Mouse (Mus musculus) left cerebral cortex, adult 11 months (tissue): ENCODE measurements around the gene Akr7a5.

ENCODE experiments used
- DNase-seq: peaks from one replicate; pipeline ENCODE4 v3.0.0; 2022; ENCODE audit warnings: low spot score

Gene Akr7a5

DNA sequence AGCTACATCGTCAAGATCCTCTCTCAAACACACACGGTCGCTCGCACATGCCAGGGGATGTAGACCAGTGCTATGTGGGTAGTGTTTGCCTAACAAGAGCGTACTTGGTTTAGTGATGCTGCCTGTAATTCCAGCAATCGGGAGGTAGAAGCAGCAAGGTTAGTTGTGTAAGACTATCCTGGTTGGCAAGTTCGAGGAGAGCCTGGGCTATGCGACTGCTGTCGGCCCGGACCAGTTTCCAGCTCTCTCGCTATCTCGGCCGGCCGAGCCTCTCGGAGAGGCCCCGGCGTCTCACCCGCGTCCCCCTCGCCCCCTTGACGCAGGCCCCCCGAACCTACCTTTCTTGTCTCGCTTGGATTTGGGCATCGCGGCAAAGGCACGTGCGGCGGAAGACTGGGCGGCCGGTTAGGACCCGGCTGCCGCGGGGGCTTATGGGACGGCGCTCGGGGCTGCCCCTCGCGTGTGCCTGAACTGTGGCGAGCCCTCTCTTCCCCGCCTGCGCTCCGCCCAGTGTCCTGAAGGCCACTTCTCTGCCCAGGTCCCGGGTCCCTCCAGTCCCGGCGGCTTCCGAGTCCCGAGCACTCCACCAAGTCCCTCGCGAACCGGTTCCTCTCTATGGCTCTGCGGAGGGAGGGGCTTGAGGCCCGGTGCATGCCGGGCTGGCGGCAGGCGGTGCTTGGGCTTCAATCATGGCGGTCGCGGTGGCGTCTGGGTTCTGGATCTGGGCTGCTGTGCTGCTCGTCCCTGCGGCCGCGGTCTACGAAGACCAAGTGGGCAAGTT is 41.6 kb downstream of the Akr7a5 start, which contains the start of the genes Mrto4, Emc1 and Ubr4:
TSS of gene Mrto4 (minus strand) at position 646 of the 781 bp plus-strand sequence.
TSS of gene Emc1 (plus strand) at position 657 of the 781 bp plus-strand sequence.
TSS of gene Ubr4 (plus strand) at position 679 of the 781 bp plus-strand sequence.
- peak; percentile 71 for DNase-seq

DNA sequence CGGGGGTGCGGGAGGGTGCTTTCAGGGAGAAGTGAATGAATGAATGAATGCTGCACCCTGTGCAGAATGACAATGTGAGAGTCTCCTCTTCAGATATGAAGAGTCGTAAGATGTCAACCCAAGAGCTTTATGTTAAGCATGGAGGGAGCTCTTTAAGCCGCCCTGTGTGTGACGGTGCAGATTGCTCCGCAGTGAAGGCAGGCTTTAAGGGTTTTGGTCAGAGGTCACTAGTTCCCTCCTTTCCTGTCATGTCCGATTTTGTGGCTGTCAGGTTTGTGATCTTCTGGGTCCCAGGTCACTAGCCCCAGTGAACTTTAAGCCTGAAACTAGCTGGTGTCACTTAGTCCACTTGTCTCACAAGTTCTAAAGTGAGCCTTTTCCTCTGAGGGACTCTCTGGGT is 42.3 kb downstream of the Akr7a5 start:
- DNase-seq, result no peak

DNA sequence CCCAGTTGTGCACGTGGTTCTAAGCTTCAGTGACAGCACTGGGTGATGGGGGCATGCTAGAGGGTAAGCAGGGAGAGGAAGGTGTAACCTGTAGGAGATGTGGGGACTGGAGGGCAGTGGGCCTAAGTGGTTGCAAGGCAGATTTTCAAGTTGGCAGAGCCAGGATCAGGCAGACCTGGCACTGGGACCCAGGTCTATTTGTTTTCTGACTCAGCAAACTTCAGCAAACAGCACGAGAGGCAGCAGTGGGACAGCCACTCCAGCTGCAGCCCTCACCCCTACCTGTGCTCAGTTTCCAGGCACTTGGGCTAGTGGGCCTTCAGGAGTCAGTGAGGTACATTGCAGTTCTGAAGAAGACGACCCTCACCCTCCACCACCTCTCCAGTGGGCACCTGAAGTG is 46.7 kb downstream of the Akr7a5 start:
- no peak for DNase-seq

DNA sequence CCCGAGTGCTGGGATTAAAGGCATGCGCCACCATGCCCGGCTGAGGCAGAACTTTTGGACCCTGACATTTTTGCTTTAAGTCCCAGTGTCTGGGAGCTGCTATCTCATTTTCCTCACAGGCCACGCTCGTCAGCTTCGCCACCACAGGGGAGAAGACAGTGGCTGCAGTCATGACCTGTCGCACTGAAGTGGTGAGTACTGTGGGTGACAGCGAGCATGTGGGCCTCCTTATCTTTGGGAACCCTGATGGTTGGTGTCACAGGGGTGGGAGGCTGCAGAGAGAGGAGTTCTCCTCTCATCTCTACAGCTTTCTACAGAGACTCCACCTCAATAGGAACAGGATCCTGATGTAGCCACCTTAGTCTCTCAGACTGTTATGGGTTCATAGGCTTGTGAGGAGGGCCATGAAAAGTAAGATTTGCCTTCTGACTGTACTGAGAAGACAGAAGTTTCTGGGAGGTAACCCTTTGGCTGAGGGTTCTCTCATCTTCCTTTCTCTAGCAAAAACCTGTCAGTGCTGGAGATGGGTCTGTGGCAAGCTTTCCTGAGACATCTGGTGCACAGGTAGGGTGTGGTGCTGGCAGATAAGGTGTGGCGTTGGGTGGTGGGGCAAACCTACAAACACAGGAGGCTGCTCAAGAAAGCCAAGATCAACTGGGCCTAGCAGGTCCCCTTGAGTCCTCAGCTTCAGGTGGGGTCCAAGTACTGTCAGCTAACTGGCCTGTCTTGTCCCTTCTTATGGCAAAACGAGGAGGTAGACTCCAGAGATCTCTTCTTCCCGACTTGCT is 50.4 kb downstream of the Akr7a5 start:
- no peak for DNase-seq

DNA sequence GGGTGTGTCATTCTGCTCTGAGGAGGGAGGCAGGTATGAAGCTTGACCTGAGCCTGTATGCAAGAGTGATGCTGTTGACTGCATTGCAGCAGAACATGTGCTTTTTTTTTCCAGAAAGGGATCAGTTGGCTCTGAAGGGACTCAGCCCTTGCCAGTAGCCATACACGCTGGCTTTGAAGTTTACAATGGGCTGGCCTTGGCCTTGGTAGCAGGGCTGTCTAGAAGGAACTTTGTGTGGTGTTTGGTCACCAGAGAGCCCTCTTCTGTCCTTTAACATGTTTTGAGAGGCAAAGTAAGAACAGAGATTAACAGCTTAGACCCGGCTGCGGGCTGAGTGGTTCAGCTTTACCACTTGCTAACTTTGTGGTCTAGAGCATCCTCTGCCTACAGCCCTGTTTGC is 56.8 kb downstream of the Akr7a5 start:
- no peak for DNase-seq
